In the genomic region with DNA sequence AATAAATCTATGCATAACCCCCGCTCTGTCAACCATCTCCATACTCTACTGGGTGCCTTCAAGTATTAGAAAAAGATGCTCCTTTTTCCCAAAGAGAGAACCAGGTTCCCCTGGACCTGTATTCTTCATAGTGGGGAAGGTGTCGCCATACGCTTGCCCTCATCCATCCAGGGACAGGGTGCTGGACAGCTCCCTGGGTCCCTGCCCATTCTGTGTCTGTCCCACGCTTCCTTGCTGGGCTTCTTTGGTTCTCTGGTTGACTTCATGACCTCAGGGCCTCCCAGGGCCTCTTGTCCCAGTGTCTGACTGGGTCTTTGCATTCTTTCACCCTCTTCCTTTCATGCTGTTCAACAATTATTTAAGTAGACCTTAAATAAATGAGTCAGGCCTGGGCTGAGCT, we compare ENCODE assay signal across 19 mouse cellular contexts.
DNase-seq lines count a peak whose midpoint lies in the region; ATAC-seq and TF ChIP-seq lines count a peak whose summit lies in the region.
"Had no signal": no experiment of that assay in that cellular context is flagged by ENCODE, and none has a peak within 500 bp of the region (broad histone marks: within the 10 kb centered on the region; RNA-seq: fewer than 3 reads in every experiment).

No protein-coding gene starts in this region.

- no peak for ATAC-seq in heart, postnatal 0 days (ENCODE audit: insufficient read depth, low read depth)
- ATAC-seq in limb, embryonic 14.5 days (ENCODE audit: low FRiP score, low read depth): no peak
- ATAC-seq in granulocyte monocyte progenitor cell, adult 5-6 weeks (replicated peaks; ENCODE audit: poor library complexity, severe bottlenecking): peak; percentile 30; the same call in 1 of the 2 replicates

- no peaks in the 10 kb centered on the region for H3K4me1 ChIP-seq in heart, postnatal 0 days (ENCODE audit: control insufficient read depth, insufficient read depth)
- H3K4me1 ChIP-seq in limb, embryonic 14.5 days (ENCODE audit: control insufficient read depth, insufficient read depth, low read length): no peaks in the 10 kb centered on the region
- no peaks in the 10 kb centered on the region for H3K4me1 ChIP-seq in limb, embryonic 10.5 days
- H3K4me1 ChIP-seq: forebrain, embryonic 12.5 days; heart, embryonic 13.5 days; kidney, embryonic 15.5 days; limb, embryonic 12.5 days; neural tube, embryonic 13.5 days had no signal

- H3K36me3 ChIP-seq in heart, postnatal 0 days (replicated peaks; ENCODE audit: control insufficient read depth, insufficient read depth, low read length): no peaks in the 10 kb centered on the region
- no peaks in the 10 kb centered on the region for H3K36me3 ChIP-seq in limb, embryonic 14.5 days (ENCODE audit: control insufficient read depth, insufficient read depth, low read length)
- no peaks in the 10 kb centered on the region for H3K36me3 ChIP-seq in limb, embryonic 10.5 days
- H3K36me3 ChIP-seq: forebrain, embryonic 12.5 days; heart, embryonic 13.5 days; kidney, embryonic 15.5 days; limb, embryonic 12.5 days; midbrain, embryonic 10.5 days; neural tube, embryonic 13.5 days had no signal

- intact Hi-C loops in heart, postnatal 25 days (cut with DNase I): no loop called here

- no peak overlapping the region for H3K4me3 ChIP-seq in heart, postnatal 0 days (ENCODE audit: low read depth, low read length)
- H3K4me3 ChIP-seq in limb, embryonic 14.5 days (replicated peaks; ENCODE audit: low read length): no peak overlapping the region
- no peak overlapping the region for H3K4me3 ChIP-seq in limb, embryonic 10.5 days
- H3K4me3 ChIP-seq: forebrain, embryonic 12.5 days; heart, embryonic 13.5 days; kidney, embryonic 15.5 days; limb, embryonic 12.5 days; midbrain, embryonic 10.5 days; neural tube, embryonic 13.5 days had no signal

- no peak for TF ChIP-seq EP300 in heart, postnatal 0 days (IDR thresholded peaks at IDR 0.05; ENCODE audit: low read depth)

- H3K9me3 ChIP-seq in heart, postnatal 0 days (replicated peaks; ENCODE audit: control insufficient read depth, low read length): peaks cover 5% of the 10 kb centered on the region; the same call in 1 of the 2 replicates
- H3K9me3 ChIP-seq in limb, embryonic 14.5 days (ENCODE audit: control insufficient read depth, low read length): 0 out of 2 replicates have a peak, but pooled peaks cover 8% of the 10 kb centered on the region
- H3K9me3 ChIP-seq in limb, embryonic 10.5 days (replicated peaks): 0 out of 2 replicates have a peak, but pooled peaks cover 2% of the 10 kb centered on the region

- WGBS in heart, postnatal 0 days: 36% methylated on average over 4 of the region's 4 CpGs
- 43% methylated on average over 4 of the region's 4 CpGs for WGBS in limb, embryonic 14.5 days
- 54% methylated on average over 4 of the region's 4 CpGs for WGBS in limb, embryonic 10.5 days

- H3K9ac ChIP-seq in heart, postnatal 0 days (replicated peaks; ENCODE audit: low read depth, low read length): no peak overlapping the region
- H3K9ac ChIP-seq in limb, embryonic 14.5 days (ENCODE audit: low read depth, low read length, severe bottlenecking): no peak overlapping the region
- H3K9ac ChIP-seq: forebrain, embryonic 12.5 days; heart, embryonic 13.5 days; kidney, embryonic 15.5 days; limb, embryonic 12.5 days; neural tube, embryonic 13.5 days had no signal

- TF ChIP-seq CTCF in heart, postnatal 0 days (IDR thresholded peaks at IDR 0.05; ENCODE audit: low read depth): no peak

- H3K27me3 ChIP-seq in heart, postnatal 0 days (ENCODE audit: control insufficient read depth, insufficient read depth, low read length): no peaks in the 10 kb centered on the region
- no peaks in the 10 kb centered on the region for H3K27me3 ChIP-seq in limb, embryonic 14.5 days (ENCODE audit: control insufficient read depth, insufficient read depth, low read length)
- no peaks in the 10 kb centered on the region for H3K27me3 ChIP-seq in limb, embryonic 10.5 days (ENCODE audit: low read depth, poor library complexity, severe bottlenecking)
- H3K27me3 ChIP-seq: forebrain, embryonic 12.5 days; heart, embryonic 13.5 days; kidney, embryonic 15.5 days; limb, embryonic 12.5 days; neural tube, embryonic 13.5 days had no signal

- no peak for TF ChIP-seq POLR2A in limb, embryonic 14.5 days (IDR thresholded peaks at IDR 0.05; ENCODE audit: borderline replicate concordance, extremely low read depth, insufficient read depth, insufficient read length)

- no peak overlapping the region for H3K4me2 ChIP-seq in heart, postnatal 0 days (ENCODE audit: low read depth, low read length)
- no peak overlapping the region for H3K4me2 ChIP-seq in limb, embryonic 14.5 days (replicated peaks; ENCODE audit: low read depth, low read length, severe bottlenecking)
- H3K4me2 ChIP-seq: forebrain, embryonic 12.5 days; heart, embryonic 13.5 days; kidney, embryonic 15.5 days; limb, embryonic 12.5 days; neural tube, embryonic 13.5 days had no signal

- DNase-seq in heart, postnatal 0 days (ENCODE audit: low spot score): peak; percentile 5
- DNase-seq in heart, postnatal 25 days (ENCODE audit: low spot score): no peak
- peak; percentile 39 for DNase-seq in limb, embryonic 14.5 days (ENCODE audit: low spot score)
- no peak for DNase-seq in limb, embryonic 10.5 days (ENCODE audit: low spot score)
- peak; percentile 56 for DNase-seq in embryo, embryonic 10 days (ENCODE audit: low spot score)
- DNase-seq in thymus, postnatal 10 days (ENCODE audit: low spot score in 2 of 2): no peak
- DNase-seq: cerebellum, adult 11 months; cerebellum, postnatal 25 days; gastrocnemius, postnatal 25 days; layer of hippocampus, adult 9-11 months; retina, postnatal 1 day; thymus, adult 18-20 months had no signal

- H3K27ac ChIP-seq in heart, postnatal 0 days (ENCODE audit: low read depth): no peak overlapping the region
- no peak overlapping the region for H3K27ac ChIP-seq in limb, embryonic 14.5 days (replicated peaks; ENCODE audit: low read depth, low read length)
- H3K27ac ChIP-seq in limb, embryonic 10.5 days: no peak overlapping the region
- H3K27ac ChIP-seq: forebrain, embryonic 12.5 days; heart, embryonic 13.5 days; kidney, embryonic 15.5 days; limb, embryonic 12.5 days; midbrain, embryonic 10.5 days; neural tube, embryonic 13.5 days had no signal

Comparison
In these comparisons a context has a peak if more than half of its experiments do, and no peak if none do; other contexts are left out.
1. DNase-seq: peak in heart, postnatal 0 days (single experiment), limb, embryonic 14.5 days (single experiment) and embryo, embryonic 10 days (single experiment); none in heart, postnatal 25 days (single experiment), limb, embryonic 10.5 days (single experiment) and thymus, postnatal 10 days (0 of 2).